Mouse (Mus musculus) lung, adult 2 months (tissue): ENCODE measurements at regions not wholly inside any gene's neighbourhood (a gene's known extent, or its start where the extent isn't known, plus 50 kb on each side); places are given as distances from the start of the nearest gene placed in this dataset.

Source experiments
- CTCF ChIP-seq: fragments of 200-500 bp; IDR thresholded peaks from 2 replicates; pipeline ENCODE4 v1.5.1; 2011; ENCODE audit warnings: mild to moderate bottlenecking, low read length, control low read depth; ENCODE audit not compliant: insufficient read depth
- POLR2A ChIP-seq: fragments of 200-500 bp; IDR thresholded peaks from 2 replicates; pipeline ENCODE4 v1.6.1; 2011; ENCODE audit warnings: low read depth, mild to moderate bottlenecking, control low read depth, low read length, borderline replicate concordance; ENCODE audit errors: extremely low read depth

GRCm38 (mm10) chr8:26831790-26832189, 145.3 kb upstream of the Zfp703 start:
- TF ChIP-seq POLR2A (no peak), CTCF (no peak)
